Mouse (Mus musculus) kidney, postnatal 4 days (tissue): ENCODE results near the gene Pecam1.
A peak's percentile ranks its signal among the peaks of the same experiment; 100 is the strongest.
"Not testable (repeated sequence)": the region's sequence is repeated elsewhere in the genome, so short reads cannot be mapped to it uniquely, and the experiment has no call there.

Experiments used
- DNase-seq, 2 experiments: peaks; one replicate each; pipeline ENCODE4 v3.0.0; 2021; ENCODE audit warnings: mixed read lengths in 2 of 2

The Pecam1 gene

GRCm38 (mm10) chr11:106728402-106729366, 21.7 kb downstream of the Pecam1 start:
- no peak for DNase-seq

DNA sequence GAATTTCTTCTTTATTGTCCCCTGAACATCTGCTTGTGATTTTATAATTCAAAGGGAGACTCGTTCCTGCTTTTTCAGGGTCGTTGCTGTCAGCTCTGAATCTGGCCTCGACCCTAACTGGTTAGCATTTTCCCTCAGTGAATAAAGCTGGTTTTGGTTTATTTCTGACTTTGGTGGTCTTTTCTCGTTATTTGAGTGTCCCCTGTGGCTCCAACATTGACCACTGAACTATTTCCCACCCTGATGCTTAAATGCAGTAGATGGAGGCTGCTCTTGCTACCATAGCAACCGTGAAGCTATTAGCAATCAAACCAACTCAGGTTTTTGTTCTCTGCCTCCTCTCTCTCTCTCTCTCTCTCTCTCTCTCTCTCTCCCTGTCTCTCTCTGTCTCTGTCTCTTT, 22.5 kb downstream of the Pecam1 start:
- DNase-seq, result no peak

GRCm38 (mm10) chr11:106724916-106725235, 25.6 kb downstream of the Pecam1 start:
- not testable (repeated sequence) for DNase-seq

DNA sequence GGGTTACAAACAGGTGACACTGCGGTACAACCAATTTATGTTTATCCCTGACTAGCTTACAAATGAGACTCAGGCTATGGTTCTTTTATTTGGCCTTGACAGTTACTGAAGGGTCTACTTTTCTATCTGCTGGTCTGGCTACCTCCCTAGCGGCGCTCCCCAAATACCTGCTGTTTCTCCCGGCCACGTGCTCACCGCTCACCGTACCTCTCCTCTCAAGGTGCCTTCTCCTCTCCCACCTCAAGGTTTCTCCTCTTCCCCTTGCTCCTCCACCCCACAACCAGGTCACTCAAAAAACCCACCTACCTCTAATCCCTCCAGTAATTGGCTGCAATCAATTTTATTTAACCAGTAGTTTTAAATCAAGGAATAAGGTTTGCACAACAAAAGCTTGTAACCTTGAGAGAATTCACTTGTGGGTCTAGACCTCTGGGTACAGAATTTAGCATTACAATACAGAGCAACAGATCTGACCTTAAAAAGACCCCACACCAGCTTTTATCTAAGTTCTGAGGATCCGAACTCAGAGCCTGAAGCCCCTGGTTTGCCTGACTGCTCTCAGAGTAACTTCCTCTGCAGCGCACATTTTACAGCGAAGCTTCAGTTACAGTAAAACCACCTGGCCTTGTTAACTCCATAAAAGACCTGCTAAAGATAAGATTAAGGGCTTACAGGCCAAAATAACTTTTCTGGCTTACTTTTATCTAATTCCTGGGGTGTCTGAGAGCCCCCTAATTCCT, 26.1 kb downstream of the Pecam1 start:
- no peak for DNase-seq

DNA sequence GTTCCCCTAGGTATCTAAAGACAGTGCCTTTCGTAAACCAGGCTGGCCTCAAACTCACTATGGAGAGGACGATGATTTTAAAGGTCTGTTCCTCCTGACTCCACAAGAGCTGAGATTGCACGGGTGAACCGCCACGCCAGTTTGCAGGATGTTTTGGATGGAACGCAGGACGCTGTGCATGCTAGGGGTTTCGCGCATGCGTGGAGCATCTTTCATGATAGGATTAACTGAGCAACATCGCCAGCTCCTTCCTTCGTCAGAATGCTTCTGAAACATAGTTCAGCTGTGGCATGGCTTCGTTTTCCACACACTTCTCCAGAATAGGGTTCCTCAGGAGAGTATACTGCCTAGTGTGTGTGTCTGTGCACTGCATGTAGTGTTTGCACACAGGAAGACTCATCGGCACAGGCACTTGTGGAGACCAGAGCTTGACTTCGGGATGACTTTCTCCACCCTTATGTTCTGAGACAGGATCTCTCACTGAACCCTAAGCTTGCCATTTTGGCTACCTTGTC, 26.8 kb downstream of the Pecam1 start:
- DNase-seq, result peak; percentile 28 to 35

- DNase-seq, result peak in 1 of 2 experiments; percentile 34
Observed at GRCm38 (mm10) chr11:106722831-106723361, 27.5 kb downstream of the Pecam1 start.

- DNase-seq, result no peak
Observed at GRCm38 (mm10) chr11:106720379-106720778, 30.0 kb downstream of the Pecam1 start.

DNA sequence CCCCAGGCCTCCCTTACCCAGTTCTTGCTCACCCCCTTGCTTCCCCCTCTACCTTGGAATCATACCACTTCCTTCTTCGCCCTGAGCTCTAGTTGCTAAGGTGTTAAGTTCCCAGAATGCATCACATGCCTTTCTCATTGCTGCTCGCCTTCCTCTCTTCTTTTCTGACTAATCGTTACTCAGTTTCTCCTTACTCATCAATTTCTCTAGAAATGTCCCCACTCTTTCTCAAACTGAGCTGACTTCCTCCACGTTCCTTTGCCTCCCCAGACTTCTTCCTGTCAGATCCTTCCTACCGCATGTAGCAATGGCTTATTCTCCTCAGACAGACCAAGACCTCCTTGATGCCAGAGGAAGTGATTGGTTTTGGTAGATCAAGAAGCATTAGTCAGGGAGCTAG, 33.9 kb downstream of the Pecam1 start:
- no peak for DNase-seq

DNA sequence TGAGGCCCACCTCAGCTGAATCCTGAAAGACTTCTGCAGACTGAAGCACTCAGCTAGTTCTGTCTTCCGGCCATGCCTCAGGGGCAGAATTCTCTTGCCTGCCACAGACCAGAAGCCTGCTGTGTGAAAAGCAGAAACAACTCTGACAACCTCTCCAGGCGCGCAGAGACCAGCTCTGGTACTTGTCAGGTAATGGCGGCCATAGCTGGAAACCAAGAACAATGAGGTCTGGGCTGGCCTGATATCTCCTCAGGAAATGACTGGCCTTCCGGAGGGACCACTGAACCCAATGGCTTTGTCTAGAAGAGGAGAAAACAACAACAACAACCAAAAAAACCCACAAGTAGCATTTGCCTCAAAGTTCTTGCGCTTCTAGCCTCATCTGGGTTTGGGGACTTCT, 35.4 kb downstream of the Pecam1 start:
- peak; percentile 38 to 53 for DNase-seq

DNA sequence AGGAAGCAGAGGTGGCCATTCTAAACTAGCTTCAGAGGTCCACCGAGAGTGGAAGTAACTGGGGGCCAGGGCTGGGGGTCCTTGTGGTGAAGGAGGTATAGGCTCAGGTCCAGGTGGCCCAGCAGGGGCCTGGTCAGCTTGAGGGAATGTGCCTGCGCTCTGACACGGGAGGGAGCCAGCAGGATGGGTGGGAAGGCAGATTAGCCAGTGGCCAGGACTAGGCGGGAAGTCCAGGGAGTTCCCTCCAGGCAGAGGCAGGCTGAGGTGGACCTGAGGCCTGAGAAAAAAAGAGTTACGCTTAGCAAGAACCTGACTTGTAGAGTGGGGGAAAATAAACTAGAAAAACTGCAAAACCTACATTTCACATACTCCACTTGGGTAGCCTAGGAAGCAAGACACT, 39.6 kb downstream of the Pecam1 start:
- peak; percentile 12 to 15 for DNase-seq

DNA sequence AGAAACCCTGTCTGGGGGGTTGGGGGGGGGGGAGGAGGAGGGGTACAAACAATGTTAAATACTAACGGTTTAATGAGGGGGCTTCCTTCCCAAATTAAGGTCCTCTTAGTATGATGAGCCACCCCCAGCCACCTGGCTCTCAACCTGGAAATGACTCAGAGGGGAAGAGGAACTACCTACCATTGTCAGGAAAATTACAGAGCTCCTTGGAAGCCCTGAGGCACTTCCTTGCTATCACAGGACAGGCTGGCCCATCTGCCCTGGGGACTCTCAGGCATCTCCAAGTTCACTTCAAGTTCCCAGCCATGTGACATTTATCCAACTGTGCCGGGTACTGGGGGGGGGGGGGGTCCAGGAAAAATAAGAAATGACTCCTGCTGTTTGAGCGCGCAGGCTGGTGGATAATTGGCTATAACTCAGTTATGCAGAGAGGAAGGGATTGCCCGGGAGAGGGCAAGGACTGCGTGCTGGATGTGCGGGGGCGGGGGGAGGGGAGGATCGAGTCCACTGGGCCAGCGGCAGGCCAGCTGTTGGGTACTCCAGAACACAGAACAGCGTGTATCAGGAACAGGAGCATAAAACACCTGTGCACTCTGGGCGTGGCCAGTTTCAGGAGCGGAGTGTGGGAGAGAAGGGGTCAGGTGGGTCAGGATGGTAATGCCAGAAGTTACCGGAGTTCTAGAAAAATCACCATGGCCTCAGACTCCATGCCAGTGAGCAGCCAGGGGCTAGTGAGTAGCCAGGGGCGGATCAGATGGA, 41.0 kb downstream of the Pecam1 start:
- DNase-seq, result peak; percentile 46 to 64

DNA sequence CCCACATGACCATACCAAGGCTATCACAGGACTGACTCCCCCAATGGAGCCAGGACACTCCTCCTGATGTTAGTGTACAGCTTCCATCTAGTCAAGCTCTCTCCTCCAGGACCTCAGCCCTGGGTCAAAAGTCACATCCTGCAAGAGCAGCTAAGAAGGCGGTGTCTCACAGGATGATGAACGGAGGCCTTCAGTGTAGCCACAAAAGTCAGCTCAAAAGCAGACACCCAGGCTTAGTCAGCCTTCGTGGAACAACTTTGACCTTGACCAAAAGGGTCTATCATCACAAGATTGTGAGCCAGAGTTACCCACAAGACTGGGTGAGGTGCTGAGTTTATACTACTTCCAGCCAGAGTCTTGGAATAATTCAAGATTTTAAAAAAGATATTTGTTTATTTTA, 42.6 kb downstream of the Pecam1 start:
- peak in 1 of 2 experiments; percentile 14 for DNase-seq

GRCm38 (mm10) chr11:106707085-106707484, 43.3 kb downstream of the Pecam1 start:
- DNase-seq, result no peak

DNA sequence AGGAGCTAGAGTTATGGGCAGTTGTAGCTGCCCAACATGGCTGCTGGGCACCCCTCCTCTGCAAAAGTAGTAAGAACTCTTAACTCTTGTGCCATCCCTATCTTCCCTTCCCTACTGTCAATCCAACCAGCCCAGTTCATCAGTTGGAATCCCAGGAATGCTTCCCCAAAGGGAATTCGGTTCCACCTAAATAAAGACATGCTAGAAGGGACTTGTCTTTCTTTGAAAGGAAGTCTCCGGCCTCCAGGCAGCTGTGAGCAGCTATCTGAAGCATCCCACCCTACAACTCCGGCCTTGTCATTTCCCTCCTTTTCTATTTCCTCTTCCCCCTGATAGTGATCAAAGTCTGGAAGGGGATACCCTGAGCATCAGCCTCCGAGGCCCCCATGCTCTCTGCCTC, 44.2 kb downstream of the Pecam1 start:
- no peak for DNase-seq

DNA sequence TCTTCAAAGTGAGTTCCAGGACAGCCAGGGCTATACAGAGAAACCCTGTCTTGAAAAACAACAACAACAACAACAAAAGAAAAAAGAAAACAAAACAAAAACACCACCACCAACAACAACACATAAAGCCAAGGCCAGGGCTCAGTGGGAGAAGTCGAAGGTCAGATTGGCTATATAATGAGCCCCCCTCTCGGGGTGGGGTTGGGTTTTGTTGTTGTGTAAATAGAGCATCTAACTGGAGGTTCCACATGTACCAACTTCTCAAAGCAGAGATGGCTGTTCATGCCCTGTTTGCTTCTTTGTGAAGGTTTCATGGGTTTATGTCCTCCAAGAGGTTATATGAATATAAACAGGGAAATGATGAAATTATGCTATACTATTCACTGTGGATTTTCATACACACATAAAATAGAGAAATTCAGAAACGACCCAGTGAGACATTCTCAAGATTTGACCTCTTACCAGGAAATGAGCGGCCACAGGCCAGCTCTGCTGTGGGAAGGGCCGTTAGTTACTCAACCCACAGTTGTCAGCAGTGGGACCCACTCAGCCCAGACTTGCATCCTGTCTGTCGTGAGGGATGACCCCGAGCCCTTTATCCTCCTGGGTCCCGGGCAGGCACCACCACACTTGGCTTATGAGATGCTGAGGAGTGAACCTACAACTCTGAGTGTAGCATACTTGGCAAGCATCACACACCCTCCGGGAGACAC, 45.9 kb downstream of the Pecam1 start:
- DNase-seq, result no peak

DNA sequence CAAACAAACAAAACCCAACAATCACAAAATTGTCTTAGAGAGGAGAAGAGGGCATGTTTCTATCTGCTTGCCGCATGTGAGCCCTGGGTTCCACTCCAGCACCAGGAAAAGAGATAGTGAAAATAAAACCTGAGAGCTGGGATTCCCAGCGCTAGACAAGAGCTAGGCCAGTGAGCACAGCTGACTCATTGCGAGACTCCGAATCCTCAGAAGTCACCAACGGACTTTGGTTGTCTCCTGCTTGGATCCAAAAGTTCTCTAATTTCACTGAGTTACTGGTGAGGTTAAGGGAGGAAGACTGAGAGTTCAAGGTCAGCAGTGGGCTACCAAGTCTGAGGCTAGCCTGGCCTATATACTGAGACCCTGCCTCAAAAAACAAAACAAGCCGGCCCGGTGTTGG, 46.5 kb downstream of the Pecam1 start:
- DNase-seq, result no peak

DNA sequence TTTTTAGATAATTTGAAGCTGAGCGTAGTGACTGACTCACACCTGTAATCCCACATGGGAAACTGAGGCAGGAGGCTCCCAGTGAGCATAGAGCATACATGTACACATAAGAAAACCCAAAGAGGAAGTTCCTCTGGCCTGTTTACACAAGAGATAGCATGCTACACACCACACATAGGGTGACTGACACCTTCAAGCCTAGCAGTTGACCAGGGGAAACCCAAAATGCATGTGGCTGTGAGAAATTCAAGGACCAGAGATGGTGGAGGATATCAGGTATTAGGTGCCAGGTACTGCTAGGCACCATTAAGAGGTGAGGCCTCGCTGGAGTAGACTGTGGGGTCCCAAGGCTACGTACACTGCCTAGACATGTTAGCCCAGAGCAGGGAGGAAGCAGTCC, 47.8 kb downstream of the Pecam1 start:
- no peak for DNase-seq

DNA sequence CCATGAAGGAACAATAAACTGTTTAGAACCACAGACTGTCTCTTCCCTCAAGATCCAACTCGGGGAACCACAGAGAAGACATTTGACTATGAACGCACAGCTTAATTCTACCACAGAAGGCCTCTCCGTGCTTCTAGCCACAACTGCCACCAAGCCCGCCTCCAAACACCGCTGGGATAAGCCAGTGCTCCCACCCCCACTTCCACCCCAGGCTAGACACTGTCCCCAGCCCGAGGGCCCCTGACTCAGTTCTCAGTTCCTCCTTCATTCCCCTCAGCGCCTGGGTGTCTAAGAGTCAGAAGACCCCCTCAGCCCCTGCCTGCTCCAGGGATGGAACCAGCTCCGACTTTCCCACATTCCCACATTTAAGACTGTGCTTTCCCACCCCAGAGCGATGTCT, 48.8 kb downstream of the Pecam1 start:
- no peak for DNase-seq

DNA sequence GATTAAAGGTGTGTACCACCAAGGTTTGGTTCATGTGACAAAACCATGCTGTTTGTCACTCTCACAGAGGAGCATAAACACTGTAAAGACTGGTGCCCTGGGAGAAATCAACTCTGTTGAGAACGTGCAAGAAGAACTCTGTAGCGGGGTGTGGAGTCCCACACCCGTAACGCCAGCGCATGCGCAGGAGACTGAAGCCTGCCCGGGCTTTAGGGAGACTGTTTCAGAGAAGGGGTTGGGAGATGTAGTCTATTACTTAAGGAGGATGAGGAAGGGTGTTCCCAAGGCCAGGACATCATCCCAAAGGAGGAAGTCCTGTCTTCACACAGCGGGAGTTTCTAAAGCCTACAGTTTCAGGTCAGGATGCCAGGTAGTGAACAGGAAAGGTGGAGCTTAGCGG, 51.3 kb downstream of the Pecam1 start:
- DNase-seq, result no peak

DNA sequence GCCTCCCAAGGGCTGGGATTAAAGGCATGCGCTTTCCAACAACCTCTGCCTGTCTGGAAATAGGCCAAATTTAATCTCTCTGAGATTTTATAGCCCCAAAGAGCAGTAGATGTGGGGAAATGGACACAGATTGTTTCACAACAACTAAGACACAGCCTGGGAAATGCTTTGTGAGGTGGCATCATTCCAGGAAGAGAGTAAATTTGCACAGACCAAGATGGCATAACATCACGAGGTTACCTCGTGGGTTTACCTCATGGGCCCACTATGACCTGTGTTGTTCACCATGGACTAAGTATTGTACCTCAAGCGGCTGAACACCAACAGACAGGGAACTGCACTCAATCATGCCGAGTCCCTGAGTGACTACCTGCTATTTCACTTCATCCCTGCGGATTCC, 52.1 kb downstream of the Pecam1 start:
- no peak for DNase-seq

DNA sequence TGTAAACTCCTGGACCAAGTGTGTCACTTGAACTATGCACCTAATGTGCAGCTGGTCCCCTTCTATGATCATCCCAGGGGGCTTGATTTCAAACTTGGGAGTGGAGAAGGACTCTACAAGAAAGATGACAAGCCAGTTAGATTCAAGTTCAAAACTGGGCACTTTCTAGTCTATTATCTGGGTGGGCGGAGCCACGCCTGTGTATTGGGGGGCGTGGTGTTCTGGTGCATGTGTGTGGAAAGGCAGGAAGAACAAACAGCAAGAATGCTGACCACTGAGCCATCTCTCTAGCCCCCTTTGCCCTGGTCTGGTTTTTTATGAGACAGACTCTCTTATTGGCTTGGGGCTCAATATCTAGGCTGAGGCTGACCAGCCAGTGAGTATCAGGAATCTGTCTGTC, 54.5 kb downstream of the Pecam1 start:
- DNase-seq, result no peak

DNA sequence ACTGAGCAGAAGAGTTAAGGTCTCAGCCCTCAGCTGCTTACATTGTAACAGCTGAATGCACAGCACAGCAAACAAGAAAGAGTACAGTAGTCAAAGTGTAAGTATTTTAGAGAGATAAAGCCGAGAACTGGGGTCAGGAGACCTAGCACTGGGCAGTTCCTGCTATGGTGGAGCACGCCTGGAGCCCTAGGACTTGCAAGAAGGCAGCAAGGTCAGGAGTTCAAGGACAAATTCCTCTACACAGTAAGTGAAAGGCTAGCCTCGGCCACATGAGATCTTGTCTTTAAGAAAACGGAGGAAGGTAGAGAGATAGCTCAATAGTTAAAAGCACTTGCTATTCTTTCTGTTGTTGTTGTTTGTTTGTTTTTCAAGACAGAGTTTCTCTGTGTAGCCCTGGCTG, 57.5 kb downstream of the Pecam1 start:
- DNase-seq, result no peak
